Mouse (Mus musculus) gastrocnemius, postnatal 36 days (tissue): ENCODE results near the gene Gpr156. TPM values are rescaled to one million over a fixed set of nuclear protein-coding genes. Genes with fewer than 3 reads are reported as not detected.

Experiments used
- DNase-seq, 2 experiments: peaks; one replicate each; pipeline ENCODE4 v3.0.0; 2022
- intact Hi-C: fragments of 180-260 bp; cut with DNase I; formaldehyde crosslinking; loops from one replicate; pipeline ENCODE4 v1.15.1; 2025
- total RNA-seq, 2 experiments: library from RNA; stranded (reverse); gene quantifications; 2 replicates each; pipeline ENCODE4 v1.2.3; 2021

The Gpr156 gene
- total RNA-seq, 2 experiments from 2014 or later, result 0.10 TPM; not detected in 1

DNA sequence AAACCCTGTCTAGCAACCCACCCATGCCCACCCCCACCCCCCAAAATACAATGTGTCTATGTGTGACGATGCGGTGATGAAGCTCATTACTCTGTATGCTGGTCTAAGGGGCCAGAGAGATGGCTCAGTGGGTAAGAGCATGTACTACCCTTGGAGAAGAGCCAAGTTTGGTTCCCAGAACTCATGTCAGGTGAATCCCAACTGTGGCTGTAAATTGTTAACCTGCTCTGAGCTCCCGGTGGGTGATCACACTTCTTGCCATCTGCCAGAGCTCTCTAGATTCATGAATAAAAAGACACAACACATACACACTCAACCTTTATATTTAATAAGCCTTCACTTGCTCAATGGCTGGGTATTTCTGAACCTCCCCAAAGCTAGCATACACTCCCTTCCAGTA lies 9.8 kb upstream of the Gpr156 start:
- DNase-seq, result no peak

DNA sequence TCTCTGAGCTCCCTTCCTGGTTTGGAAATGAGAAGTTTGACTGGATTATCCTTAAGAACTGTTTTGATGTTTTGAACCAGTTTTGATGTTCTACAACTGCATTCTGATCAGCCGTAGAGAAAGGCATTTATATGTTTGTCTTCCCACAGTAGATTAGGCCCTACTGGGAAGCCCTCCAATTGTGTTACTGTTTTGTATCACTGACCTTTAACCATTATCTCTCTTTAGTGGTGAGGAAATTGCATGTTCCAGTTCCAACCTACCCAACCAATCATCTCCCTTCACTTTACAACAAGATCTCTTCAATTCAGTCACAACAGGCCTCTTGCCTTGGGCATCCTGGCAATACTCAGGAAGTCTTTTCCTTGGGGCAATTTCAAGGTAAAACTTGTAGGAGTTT lies 5.2 kb upstream of the Gpr156 start:
- DNase-seq, result no peak
- intact Hi-C loops, result no loop called here

More for the DNA sequence above, 9.8 kb upstream of the Gpr156 start:
- intact Hi-C loops, result loop anchor here (5.0 kb wide), 1 partner anchor 469 kb away; no protein-coding TSS in a partner anchor

- no peak for DNase-seq
- intact Hi-C loops, result no loop called here
These were observed 514 bp downstream of the Gpr156 start for GRCm38 (mm10) chr16:37916818-37917201.

DNA sequence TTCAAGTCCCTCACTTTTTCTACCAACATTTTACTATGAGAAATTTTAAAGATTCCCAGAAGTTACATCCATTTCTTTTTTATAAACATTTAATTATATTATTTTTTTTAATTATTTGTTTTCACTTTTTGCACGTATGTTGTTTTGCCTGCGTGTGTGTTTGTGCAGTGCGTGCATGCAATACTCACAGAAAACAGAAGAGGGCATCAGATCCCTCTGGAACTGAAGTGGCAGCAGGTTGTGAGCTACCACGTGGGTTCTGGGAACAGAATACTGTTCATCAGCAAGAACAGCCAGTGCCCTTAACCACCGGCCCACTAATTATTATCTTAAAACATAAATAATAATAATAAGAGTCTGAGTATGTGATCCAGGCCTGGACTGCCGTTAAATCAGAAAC lies 2.7 kb downstream of the Gpr156 start:
- intact Hi-C loops, result no loop called here

GRCm38 (mm10) chr16:37920842-37921409 lies 4.6 kb downstream of the Gpr156 start:
- DNase-seq, result no peak
- intact Hi-C loops, result no loop called here

More for the DNA sequence above, 2.7 kb downstream of the Gpr156 start:
- no peak for DNase-seq

DNA sequence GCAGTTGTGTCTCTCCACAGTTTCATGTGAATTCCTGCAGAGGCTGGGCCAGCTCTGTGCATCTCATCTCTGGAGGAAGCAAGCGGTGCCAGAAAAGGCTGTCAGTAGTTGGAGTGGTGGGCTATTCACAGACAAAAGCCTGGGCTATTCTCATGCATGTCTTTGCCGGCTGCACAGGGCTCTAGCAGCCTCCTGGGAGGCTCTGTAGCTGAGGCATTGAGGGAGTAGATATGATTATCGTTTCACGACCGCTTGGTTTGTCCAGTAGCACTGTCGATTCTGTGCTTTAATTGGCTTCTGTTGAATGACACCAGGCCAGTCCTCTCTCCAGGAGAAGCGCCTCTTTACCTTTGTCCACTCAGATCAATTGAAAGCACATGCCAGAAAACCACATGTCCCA lies 9.8 kb downstream of the Gpr156 start:
- DNase-seq, result no peak
- intact Hi-C loops, result no loop called here

- no peak for DNase-seq
- intact Hi-C loops, result no loop called here
These were observed 10.8 kb downstream of the Gpr156 start for GRCm38 (mm10) chr16:37927117-37927516.

DNA sequence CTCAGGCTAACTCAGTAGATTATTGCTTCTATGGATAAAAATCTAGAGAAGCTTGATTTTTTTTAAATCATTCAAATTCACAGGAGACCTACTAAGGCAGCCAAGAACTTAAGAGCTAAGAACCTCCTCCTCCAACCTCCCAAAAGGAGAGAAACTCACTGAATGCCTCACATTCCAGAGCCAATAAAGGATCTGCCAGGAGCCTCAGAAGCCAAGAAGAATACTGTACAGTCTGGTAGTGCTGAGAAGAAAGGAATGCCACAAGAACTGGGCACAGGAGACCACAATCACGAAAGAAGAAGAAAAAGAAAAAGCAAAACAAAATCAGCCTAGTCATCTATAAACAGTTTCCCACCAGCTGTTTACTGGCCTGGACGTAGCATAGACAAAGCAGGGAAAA lies 12.7 kb downstream of the Gpr156 start:
- no peak for DNase-seq
- intact Hi-C loops, result no loop called here

DNA sequence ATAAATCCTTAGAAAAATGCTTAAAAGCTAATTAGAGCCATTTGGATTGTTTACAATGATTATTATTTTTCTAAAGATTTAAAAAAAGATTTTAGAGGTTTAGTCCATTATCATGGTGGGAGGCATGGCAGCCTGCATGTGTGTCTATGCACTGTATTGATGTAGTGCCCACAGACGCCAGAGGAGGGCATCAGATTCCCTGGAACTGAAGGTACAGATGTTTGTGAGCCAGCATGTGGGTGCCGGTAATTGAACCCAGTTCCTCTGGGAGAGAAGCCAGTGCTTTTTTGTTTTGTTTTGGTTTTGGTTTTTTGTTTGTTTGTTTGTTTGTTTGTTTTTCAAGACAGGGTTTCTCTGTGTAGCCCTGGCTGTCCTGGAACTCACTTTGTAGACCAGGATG lies 13.3 kb downstream of the Gpr156 start:
- no peak for DNase-seq
- intact Hi-C loops, result no loop called here

DNA sequence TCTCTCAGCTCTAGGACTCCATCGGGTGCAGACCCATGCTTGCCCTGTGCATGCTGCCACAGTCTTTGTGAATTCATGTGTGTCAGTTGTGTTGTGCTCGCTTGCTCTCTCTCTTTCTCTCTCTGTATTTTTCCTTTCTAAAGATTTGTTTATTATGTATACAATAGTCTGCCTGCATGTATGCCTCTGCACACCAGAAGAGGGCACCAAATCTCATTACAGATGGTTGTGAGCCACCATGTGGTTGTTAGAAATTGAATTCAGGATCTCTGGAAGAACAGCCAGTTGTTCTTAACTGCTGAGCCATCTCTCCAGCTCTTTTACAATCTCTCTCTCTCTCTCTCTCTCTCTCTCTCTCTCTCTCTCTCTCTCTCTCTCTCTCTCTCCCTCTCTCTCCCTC lies 18.6 kb downstream of the Gpr156 start:
- intact Hi-C loops, result no loop called here
- DNase-seq, result no peak

DNA sequence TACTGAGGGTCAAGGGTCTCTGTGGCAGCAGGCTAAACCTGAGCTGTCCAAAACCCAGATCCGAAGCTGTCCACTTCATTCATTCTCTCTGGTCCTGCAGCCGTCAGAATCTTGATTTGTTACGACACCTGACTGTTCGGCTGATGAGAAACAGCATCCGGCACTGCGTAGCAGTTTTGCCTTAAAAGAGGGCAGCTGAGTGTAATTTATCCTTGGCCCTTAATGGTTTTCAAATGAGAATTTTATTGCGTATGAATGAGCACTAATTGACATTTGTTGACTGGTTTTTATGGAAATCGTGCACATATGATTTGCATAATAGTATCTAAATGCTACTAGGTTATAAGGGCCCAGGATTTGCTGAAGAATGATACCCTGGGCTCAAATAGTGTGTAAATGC lies 21.0 kb downstream of the Gpr156 start:
- intact Hi-C loops, result no loop called here
- no peak for DNase-seq

DNA sequence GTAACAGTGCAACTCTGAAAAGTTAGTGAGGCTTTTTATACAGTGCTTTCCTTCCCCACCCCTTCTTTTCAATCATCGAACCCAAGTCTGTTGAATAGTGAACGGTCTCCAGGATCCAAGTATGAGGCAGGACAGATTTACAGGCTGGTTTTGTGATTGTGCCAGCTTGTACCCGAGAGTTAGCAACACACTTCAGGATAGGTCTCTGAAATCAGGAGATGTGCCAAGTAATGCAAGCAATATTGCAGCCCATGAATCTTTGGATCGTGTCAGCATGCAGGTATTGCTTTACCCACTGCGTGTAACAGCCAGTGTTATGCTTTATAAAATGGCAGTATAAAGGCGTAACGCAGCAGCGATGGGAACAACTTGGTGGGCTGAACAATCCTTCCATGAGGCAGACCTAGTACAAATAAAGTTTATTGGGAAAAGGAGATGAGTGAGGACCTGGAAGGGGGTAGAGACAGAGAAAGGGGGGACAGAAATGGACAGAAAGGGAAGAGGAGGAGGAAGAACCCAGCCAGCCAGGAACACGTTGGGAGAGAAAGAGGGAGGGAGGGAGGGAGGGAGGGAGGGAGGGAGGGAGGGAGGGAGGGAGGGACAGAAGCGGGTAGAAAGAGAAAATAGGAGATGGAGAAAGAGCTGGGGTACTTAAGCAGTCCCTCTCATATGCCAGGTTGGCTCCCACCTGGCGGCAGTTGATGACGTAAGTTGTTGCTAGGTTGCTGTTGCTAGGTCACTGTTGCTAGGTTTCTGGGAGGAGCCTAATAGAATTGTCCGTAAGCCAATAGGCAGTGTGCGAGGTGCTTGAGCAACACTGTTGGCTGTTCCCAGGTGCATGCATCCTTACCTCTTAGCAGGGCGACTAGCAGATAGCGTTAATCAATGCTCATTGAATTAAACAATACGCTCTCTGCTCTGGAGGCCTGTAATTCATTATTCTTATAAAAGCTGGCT lies 22.1 kb downstream of the Gpr156 start:
- no peak for DNase-seq
- intact Hi-C loops, result no loop called here

DNA sequence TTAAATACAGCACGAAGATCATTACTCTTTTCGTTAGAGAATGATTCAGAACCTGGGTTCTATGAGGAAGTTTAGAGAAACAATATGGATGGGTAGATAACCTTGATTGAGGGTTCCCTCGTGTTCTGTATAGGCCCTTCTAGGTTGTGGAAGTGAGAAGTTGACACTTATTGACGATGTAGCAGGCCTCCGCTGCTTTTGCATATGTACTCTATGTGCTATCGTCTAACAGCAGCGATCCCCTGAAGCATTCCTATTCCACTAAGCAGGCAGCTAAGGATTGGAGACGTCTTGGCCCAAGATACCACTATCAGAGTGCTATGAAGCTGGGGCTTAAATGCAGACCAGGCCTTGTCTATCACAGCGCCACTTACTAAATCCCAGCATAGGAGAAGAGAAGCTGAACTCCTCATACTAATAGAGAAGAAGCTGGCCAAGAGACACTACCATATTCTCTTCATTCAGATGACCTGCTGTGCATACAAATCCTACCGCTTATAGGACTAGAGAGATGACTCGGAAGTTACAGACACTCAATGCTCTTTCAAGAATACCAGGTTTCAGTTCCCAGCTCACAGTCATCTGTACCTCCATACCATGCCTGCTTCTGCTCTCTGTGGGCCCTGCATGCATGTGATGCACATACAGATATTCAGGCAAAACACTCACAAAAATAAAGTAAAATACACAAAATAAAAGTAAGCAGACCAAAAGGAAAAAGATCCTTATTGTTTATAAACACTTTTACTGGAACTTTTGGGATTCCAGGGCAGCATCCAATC lies 23.0 kb downstream of the Gpr156 start:
- intact Hi-C loops, result no loop called here
- no peak for DNase-seq

DNA sequence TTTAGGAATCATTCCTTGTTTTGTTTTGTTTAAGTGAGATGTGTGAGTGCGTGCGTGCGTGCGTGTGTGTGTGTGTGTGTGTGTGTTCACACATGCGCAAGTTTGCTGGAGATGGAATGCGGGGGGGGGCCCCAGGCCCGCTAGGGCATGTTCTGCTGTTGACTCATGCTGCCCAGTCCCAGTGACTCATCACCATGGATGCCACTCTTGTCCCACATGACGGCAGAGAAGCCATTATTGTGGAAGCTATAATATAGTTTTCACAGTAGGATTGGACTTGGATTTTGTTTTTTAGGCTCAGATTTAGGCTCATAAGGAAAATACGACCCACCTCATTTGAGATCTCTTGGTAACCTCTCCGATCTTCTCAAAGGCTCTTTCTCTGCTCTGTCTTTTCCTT lies 24.0 kb downstream of the Gpr156 start:
- intact Hi-C loops, result no loop called here
- DNase-seq, result no peak

GRCm38 (mm10) chr16:37943701-37944100 lies 27.4 kb downstream of the Gpr156 start:
- intact Hi-C loops, result no loop called here
- no peak for DNase-seq

GRCm38 (mm10) chr16:37945031-37945796 lies 28.9 kb downstream of the Gpr156 start:
- no peak for DNase-seq

GRCm38 (mm10) chr16:37947160-37947559 lies 30.9 kb downstream of the Gpr156 start:
- intact Hi-C loops, result loop anchor here (2.0 to 5.0 kb wide), 2 partner anchors 130 to 262 kb away; no protein-coding TSS in a partner anchor
- peak in 1 of 2 experiments; percentile 53 for DNase-seq

More at GRCm38 (mm10) chr16:37945031-37945796, 28.9 kb downstream of the Gpr156 start:
- intact Hi-C loops, result loop anchor here (5.0 kb wide), 1 partner anchor 128 kb away; no protein-coding TSS in a partner anchor

DNA sequence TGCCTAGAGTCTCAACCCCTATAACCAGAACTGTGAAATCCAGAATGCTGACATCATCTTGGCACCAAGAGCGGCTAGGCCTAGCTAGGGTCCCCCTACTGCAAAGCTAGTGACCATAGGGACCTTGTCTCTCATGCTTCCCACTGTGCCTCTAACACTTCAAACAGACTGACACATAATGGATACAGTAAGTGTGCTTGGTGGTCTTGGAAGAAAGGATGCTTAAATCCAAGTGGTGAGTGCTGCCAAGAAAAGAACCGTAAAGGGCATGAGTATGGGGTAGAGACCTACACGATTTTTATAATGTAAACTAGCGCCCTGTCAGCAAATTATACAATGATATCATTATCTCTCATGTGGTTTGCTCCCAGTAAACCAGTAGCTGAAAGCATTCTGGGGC lies 32.1 kb downstream of the Gpr156 start:
- no peak for DNase-seq
- intact Hi-C loops, result loop anchor here (5.0 kb wide), 1 partner anchor 131 kb away; no protein-coding TSS in a partner anchor

DNA sequence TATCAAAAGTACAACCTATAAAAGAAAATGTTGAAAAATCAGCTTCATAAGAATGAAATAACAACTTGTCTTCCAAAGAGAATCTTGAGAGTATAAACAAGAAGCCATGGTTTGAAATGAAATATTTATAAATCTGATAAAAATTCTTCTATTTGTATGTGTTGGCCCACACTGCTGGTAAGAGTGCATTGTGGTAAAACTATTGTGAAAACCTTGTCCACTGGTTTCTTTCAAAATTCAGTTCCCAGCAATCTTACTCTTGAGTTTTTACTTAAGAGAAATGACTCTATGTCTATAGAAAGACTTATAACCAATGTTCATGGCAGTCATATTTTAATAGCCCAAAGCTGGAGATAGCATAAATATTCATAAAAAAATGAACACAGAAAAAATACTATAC lies 34.9 kb downstream of the Gpr156 start:
- intact Hi-C loops, result no loop called here
- DNase-seq, result no peak

DNA sequence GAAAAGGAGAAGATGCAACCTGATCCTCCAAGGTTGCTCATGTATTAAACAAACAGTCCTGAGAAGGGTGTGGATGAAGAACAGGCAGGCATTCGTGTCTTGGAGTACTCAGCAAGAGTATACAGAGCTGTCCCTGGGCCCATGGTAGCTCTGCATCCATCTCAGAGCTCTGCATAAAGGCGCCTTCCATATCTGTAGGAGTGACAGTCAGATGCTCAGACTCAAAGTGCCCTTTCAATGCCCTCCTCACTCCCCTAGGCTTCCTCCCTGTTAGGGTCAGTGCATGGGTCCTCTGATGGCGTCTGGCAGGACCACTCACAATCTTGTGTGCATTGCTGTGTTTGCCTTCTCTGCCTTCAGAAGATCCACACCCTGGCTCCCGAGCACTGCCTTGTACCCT lies 36.9 kb downstream of the Gpr156 start:
- DNase-seq, result no peak
- intact Hi-C loops, result no loop called here
